Mouse (Mus musculus): Measurements from ENCODE around the gene Ina. TPM values are rescaled to one million over a fixed set of nuclear protein-coding genes. Genes with fewer than 3 reads are reported as not detected.

Ina gene
- polyA plus RNA-seq (2017; shearing (Covaris generic)), result 0.12 TPM

GRCm38 (mm10) chr19:47014447-47015381, at the start of gene Ina, which contains the start of gene Nt5c2:
Ina (plus strand) TSS chr19:47014698.
Nt5c2 (minus strand) TSS chr19:47015153.

DNA sequence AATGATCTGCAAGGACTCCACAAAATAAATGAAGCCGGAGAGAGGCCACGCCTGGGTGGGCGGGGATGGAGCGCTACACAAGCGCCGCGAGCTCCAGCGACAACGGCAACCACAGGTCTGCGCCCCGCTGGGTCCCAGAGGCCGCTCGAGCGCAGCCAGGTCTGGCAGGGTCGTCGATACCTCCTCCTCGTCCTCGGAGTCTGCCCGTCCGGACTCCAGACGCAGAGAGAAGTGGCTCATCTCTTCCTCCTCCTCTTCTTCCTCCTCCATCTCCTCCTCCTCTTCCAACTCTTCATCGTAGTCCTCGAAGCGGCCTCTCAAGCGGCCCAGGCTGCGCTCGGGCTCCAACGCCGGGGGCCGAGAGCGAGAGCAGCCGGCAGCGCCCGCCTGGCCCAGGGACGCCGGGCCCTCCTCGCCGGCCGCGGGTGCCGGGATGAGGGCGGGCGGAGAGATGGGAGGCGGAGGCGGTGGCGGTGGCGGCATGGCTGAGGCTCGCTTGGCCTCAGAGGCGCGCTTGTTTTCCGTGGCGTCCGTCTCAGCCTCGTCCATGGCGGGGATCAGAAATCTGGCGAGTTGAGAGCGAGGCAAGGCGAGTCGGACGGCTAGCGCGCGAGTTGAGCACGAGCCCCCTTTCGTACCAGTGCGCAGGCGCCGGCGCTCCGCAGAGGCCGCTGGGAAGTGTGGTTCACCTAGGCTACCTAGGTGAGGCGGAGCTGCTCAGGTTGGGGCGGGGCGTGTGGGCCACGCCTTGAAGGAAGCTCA, 36.0 kb downstream of the Ina start, which contains the start of gene Pcgf6:
Gene Pcgf6 (minus strand): TSS at position 636 of the 762 bp plus-strand sequence.

GRCm38 (mm10) chr19:47067096-47067882, 52.8 kb downstream of the Ina start, which contains the start of gene Taf5:
Taf5 (plus strand) TSS chr19:47067746.

Other genes starting within 250 kb of the Ina start
- gene Nt5c2, start 455 bp downstream of the Ina start, polyA plus RNA-seq (2017; shearing (Covaris generic)), result 84.5 TPM
- gene Pcgf6, start 36.2 kb downstream of the Ina start, polyA plus RNA-seq (2017; shearing (Covaris generic)), result 30.5 TPM
- 25.1 TPM for gene Taf5, start 53.0 kb downstream of the Ina start, polyA plus RNA-seq (2017; shearing (Covaris generic))
- 539 TPM for gene Usmg5, start 75.9 kb downstream of the Ina start, polyA plus RNA-seq (2017; shearing (Covaris generic))
- 15.5 TPM for gene Pdcd11, start 76.1 kb downstream of the Ina start, polyA plus RNA-seq (2017; shearing (Covaris generic))
- 3.6 TPM for gene Calhm2, start 123.6 kb downstream of the Ina start, polyA plus RNA-seq (2017; shearing (Covaris generic))
- gene Calhm1, start 129.6 kb downstream of the Ina start, polyA plus RNA-seq (2017; shearing (Covaris generic)), result not detected
- not detected for gene Calhm3, start 143.1 kb downstream of the Ina start, polyA plus RNA-seq (2017; shearing (Covaris generic))
- 0.65 TPM for gene Neurl1a, start 164.1 kb downstream of the Ina start, polyA plus RNA-seq (2017; shearing (Covaris generic))

Measured in effector memory CD4-positive, alpha-beta T cell, adult 7 months (primary cell).